1 mouse cellular context compared by ENCODE assay signal in genomic region chr7:45706721-45707241, GRCm38 (mm10).
TF ChIP-seq lines count a peak whose summit lies in the region.

No protein-coding gene starts in this region.

TF ChIP-seq in C2C12, 6 proteins besides CTCF, POLR2A, EP300 and RAD21 (continued from another document):
- no peak for TF ChIP-seq FOSL1 (IDR thresholded peaks at IDR 0.05; ENCODE audit: insufficient read depth, low read length, poor library complexity, severe bottlenecking)
- TF ChIP-seq CEBPB (IDR thresholded peaks at IDR 0.05; ENCODE audit: low read depth): no peak
- no peak for TF ChIP-seq MYOD1 (IDR thresholded peaks at IDR 0.05; ENCODE audit: control insufficient read depth, insufficient read length, low read depth)
- no peak for TF ChIP-seq MYOG (IDR thresholded peaks at IDR 0.05; ENCODE audit: control insufficient read depth, extremely low read depth, insufficient read length)
- TF ChIP-seq MAX (IDR thresholded peaks at IDR 0.05): no peak
